Mouse (Mus musculus): Measurements from ENCODE around the gene Eya4. TPM values are rescaled to one million over a fixed set of nuclear protein-coding genes. Genes with fewer than 3 reads are reported as not detected.

The Eya4 gene
- polyA plus RNA-seq, 1 experiment from 2014 or later, result 1.3 TPM

DNA sequence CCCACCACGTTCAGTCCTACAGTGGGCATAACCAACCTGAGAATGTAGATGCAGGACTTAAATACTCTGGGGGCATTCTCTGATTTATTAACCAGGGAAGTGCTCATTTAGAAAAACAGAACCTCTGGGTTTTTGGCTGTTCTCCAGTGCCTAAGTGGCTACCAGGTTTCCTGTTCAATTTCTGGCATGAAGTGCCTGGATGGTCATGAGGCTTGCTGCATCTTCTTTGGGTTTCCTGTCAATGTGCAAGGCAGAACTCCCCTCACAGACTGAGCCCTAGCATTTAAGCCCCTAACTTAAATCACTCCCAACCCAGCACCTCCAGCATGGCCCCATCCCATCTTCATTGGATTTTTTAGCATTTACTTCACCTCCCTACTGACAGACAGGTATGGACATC lies 13.3 kb downstream of the Eya4 start:
- no peak overlapping the region for H3K4me2 ChIP-seq (ENCODE audit: low read depth, low read length)
- H3K4me1 ChIP-seq (ENCODE audit: control insufficient read depth, insufficient read depth, low read length), result no peaks in the 10 kb centered on the region
- H3K9ac ChIP-seq (ENCODE audit: low read length), result no peak overlapping the region
- 66% methylated on average over 1 of the region's 1 CpGs for WGBS
- no peak overlapping the region for H3K27ac ChIP-seq (ENCODE audit: low read length)
- no peaks in the 10 kb centered on the region for H3K36me3 ChIP-seq (ENCODE audit: control insufficient read depth, insufficient read depth, low read length)
- no peaks in the 10 kb centered on the region for H3K27me3 ChIP-seq (ENCODE audit: control insufficient read depth, insufficient read depth, low read length)
- no peaks in the 10 kb centered on the region for H3K9me3 ChIP-seq (replicated peaks; ENCODE audit: control insufficient read depth, low read length)
- ATAC-seq (ENCODE audit: insufficient read depth, low FRiP score), result no peak
- no peak overlapping the region for H3K4me3 ChIP-seq (replicated peaks; ENCODE audit: low read length)

DNA sequence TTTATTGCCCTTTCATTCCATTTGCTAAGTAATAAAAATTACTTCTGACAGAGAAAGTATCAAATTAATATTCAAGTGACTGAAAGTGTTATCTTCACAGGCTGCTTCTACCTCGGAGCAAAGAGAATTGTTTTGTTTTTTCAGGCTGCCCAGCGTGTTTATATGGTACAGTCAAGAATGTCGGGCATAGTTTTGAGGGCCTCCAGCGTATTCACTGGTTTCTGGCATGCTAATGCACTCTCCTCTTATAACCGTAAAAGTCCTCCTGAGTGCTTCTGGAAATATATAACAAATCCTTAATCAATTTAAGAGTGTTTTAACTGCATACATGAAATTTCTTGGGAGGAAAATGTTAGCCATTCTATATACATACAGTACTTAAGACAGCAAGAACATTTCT lies 17.8 kb downstream of the Eya4 start:
- H3K4me3 ChIP-seq (replicated peaks; ENCODE audit: low read length), result no peak overlapping the region
- no peaks in the 10 kb centered on the region for H3K27me3 ChIP-seq (ENCODE audit: control insufficient read depth, insufficient read depth, low read length)
- ATAC-seq (ENCODE audit: insufficient read depth, low FRiP score), result no peak
- no peaks in the 10 kb centered on the region for H3K36me3 ChIP-seq (ENCODE audit: control insufficient read depth, insufficient read depth, low read length)
- H3K9ac ChIP-seq (ENCODE audit: low read length), result no peak overlapping the region
- H3K27ac ChIP-seq (ENCODE audit: low read length), result no peak overlapping the region
- WGBS, result 47% methylated on average over 5 of the region's 5 CpGs
- H3K9me3 ChIP-seq (replicated peaks; ENCODE audit: control insufficient read depth, low read length), result no peaks in the 10 kb centered on the region
- H3K4me2 ChIP-seq (ENCODE audit: low read depth, low read length), result no peak overlapping the region
- H3K4me1 ChIP-seq (ENCODE audit: control insufficient read depth, insufficient read depth, low read length), result no peaks in the 10 kb centered on the region

DNA sequence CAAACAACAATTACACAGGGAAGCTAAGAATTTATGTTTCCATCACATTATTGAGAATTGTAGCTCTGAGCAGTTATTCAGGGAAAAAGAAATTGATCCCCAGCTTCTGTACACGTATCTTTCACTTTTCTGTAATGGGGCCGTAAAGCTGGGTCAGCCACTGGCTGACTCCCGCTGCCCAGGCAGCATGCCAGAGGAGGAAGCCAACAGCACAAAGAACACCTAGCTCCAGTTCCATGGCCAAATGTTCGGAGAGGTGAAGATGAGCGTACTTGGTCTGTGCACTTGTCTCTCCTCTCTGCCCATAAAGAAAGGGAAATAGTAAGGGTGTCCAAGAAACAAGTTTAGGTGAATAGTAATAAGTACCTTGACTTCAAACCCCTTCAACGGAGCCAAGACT lies 22.9 kb downstream of the Eya4 start:
- 86% methylated on average over 6 of the region's 6 CpGs for WGBS
- no peak overlapping the region for H3K9ac ChIP-seq (ENCODE audit: low read length)
- H3K36me3 ChIP-seq (ENCODE audit: control insufficient read depth, insufficient read depth, low read length), result no peaks in the 10 kb centered on the region

DNA sequence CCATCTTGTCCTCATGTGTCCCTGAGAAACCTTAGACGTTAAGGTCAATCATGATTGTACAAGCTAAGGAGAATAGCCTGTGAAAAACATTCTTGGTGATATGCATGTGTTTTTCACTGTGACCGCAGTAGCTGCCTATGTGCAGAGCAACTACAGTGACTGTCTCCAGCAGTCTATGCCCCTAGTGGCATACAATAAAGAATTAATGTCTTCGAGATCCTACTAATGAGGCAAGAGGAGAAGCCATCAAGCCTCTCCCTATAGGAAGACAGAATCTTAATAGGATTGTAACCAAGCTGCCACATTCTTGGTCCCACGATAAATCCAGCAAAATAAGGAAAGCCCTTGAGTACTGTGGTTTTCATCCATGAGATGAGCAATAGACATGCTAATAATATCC lies 28.3 kb downstream of the Eya4 start:
- no peaks in the 10 kb centered on the region for H3K27me3 ChIP-seq (ENCODE audit: control insufficient read depth, insufficient read depth, low read length)
- no peaks in the 10 kb centered on the region for H3K4me1 ChIP-seq (ENCODE audit: control insufficient read depth, insufficient read depth, low read length)
- no peaks in the 10 kb centered on the region for H3K9me3 ChIP-seq (replicated peaks; ENCODE audit: control insufficient read depth, low read length)
- ATAC-seq (ENCODE audit: insufficient read depth, low FRiP score), result no peak
- no peak overlapping the region for H3K4me3 ChIP-seq (replicated peaks; ENCODE audit: low read length)
- no peak overlapping the region for H3K9ac ChIP-seq (ENCODE audit: low read length)
- H3K27ac ChIP-seq (ENCODE audit: low read length), result no peak overlapping the region
- WGBS, result 86% methylated on average over 4 of the region's 4 CpGs
- H3K4me2 ChIP-seq (ENCODE audit: low read depth, low read length), result no peak overlapping the region
- H3K36me3 ChIP-seq (ENCODE audit: control insufficient read depth, insufficient read depth, low read length), result no peaks in the 10 kb centered on the region

More for the DNA sequence above, 22.9 kb downstream of the Eya4 start:
- Histone ChIP-seq H3K27me3 (ENCODE audit: control insufficient read depth, insufficient read depth, low read length) (no peaks in the 10 kb centered on the region), H3K9me3 (replicated peaks; ENCODE audit: control insufficient read depth, low read length) (no peaks in the 10 kb centered on the region), H3K27ac (ENCODE audit: low read length) (no peak overlapping the region), H3K4me1 (ENCODE audit: control insufficient read depth, insufficient read depth, low read length) (no peaks in the 10 kb centered on the region), H3K4me3 (replicated peaks; ENCODE audit: low read length) (no peak overlapping the region), H3K4me2 (ENCODE audit: low read depth, low read length) (no peak overlapping the region)
- ATAC-seq (ENCODE audit: insufficient read depth, low FRiP score), result no peak

DNA sequence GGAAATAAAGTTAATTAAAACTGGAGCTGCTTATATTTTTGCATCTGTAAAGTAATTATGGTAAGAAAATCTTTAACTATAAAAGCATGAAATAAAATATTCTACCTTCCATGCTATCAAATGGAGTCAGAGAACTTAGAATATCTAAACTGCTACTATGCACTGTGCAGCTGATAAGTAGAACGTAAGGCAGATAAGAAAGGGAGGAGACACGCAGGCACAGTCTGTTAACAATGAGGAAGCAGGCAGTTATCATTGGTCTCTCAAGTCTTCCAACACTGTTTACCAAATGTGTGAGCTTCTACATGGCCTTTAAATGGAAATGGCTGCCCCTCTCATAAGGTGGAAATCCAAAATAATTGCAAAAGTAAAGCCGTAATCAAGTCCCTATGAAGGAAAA lies 55.0 kb downstream of the Eya4 start:
- no peaks in the 10 kb centered on the region for H3K9me3 ChIP-seq (replicated peaks; ENCODE audit: control insufficient read depth, low read length)
- H3K36me3 ChIP-seq (ENCODE audit: control insufficient read depth, insufficient read depth, low read length), result no peaks in the 10 kb centered on the region
- no peaks in the 10 kb centered on the region; the same call in 1 of the 2 replicates for H3K4me1 ChIP-seq (ENCODE audit: control insufficient read depth, insufficient read depth, low read length)
- no peaks in the 10 kb centered on the region for H3K27me3 ChIP-seq (ENCODE audit: control insufficient read depth, insufficient read depth, low read length)
- ATAC-seq (ENCODE audit: insufficient read depth, low FRiP score), result no peak
- no peak overlapping the region for H3K27ac ChIP-seq (ENCODE audit: low read length)
- no peak overlapping the region for H3K4me2 ChIP-seq (ENCODE audit: low read depth, low read length)
- 65% methylated on average over 3 of the region's 3 CpGs for WGBS
- no peak overlapping the region for H3K4me3 ChIP-seq (replicated peaks; ENCODE audit: low read length)
- no peak overlapping the region for H3K9ac ChIP-seq (ENCODE audit: low read length)

DNA sequence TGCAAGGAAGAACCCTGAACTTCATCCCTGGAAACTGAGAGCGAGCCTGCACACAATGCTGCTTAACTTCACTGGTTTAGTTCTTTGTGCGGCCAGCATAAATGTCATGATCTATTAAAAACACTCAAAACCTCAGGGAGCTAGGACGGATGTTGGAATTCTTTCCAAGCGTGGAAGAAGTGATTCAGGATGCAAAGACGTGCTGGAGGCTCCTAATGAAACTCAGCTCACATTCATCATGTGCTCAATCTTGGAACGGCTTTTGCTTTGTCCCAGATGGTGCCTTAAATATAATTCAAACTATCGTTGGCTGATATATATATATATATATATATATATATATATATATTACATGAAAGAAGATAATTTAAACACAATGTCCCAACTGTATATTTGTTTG lies 58.1 kb downstream of the Eya4 start:
- Histone ChIP-seq H3K4me2 (ENCODE audit: low read depth, low read length) (no peak overlapping the region), H3K4me1 (ENCODE audit: control insufficient read depth, insufficient read depth, low read length) (no peaks in the 10 kb centered on the region; the same call in 1 of the 2 replicates), H3K27ac (ENCODE audit: low read length) (no peak overlapping the region), H3K36me3 (ENCODE audit: control insufficient read depth, insufficient read depth, low read length) (no peaks in the 10 kb centered on the region), H3K9ac (ENCODE audit: low read length) (no peak overlapping the region), H3K27me3 (ENCODE audit: control insufficient read depth, insufficient read depth, low read length) (no peaks in the 10 kb centered on the region), H3K9me3 (replicated peaks; ENCODE audit: control insufficient read depth, low read length) (no peaks in the 10 kb centered on the region), H3K4me3 (replicated peaks; ENCODE audit: low read length) (no peak overlapping the region)
- WGBS, result 48% methylated on average over 7 of the region's 7 CpGs
- ATAC-seq (ENCODE audit: insufficient read depth, low FRiP score), result peak; percentile 50; the same call in 1 of the 2 replicates

DNA sequence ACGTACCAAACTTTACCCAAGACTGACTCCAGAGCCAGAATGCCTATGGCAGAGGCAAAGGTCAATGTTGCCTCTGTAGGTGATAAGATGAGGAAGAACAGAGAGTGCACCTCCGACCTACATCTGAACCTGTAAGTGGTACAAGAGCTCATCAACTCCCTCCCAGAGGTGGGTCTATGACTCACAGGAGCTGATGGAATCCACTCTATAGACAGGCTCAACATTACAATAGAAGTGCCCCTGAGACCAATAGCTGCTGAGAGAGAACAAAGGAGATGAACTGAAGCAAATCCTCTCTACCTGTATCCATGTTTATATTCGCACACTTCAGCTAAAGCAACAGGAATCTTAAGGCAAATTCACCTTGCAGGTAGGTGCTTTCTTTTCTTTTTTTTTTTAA lies 73.2 kb downstream of the Eya4 start:
- no peak for ATAC-seq (ENCODE audit: insufficient read depth, low FRiP score)
- Histone ChIP-seq H3K9me3 (replicated peaks; ENCODE audit: control insufficient read depth, low read length) (no peaks in the 10 kb centered on the region), H3K4me3 (replicated peaks; ENCODE audit: low read length) (no peak overlapping the region), H3K36me3 (ENCODE audit: control insufficient read depth, insufficient read depth, low read length) (no peaks in the 10 kb centered on the region), H3K27ac (ENCODE audit: low read length) (no peak overlapping the region), H3K4me2 (ENCODE audit: low read depth, low read length) (no peak overlapping the region), H3K9ac (ENCODE audit: low read length) (no peak overlapping the region), H3K27me3 (ENCODE audit: control insufficient read depth, insufficient read depth, low read length) (no peaks in the 10 kb centered on the region), H3K4me1 (ENCODE audit: control insufficient read depth, insufficient read depth, low read length) (no peaks in the 10 kb centered on the region)
- WGBS, result 85% methylated on average over 3 of the region's 3 CpGs

DNA sequence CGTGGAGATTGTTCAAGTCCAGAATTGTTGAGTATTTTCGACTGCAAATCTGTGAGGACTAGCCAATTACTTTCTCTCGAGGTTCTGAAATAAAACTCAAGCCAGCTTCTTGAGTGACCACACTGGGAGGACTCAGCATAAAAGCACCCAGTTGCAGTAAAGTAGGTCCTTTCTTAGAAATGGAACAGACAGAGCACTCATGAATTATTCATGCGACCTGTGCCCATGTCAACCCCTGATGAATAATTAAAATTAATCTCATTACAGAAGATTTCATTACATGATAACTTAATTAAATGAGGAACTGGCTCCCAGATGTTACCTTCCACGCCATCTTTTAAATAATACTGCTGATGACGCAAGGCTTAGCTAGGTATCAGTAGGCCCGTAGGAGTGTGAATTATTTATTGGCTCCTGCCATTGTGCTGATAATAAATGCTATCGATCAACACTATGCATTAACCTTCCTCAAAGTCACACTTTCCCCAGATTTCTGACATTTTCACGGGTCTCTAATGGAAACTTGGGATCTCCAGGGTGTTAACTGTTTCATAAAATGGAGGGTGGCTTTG lies 79.5 kb downstream of the Eya4 start:
- no peak overlapping the region for H3K27ac ChIP-seq (ENCODE audit: low read length)
- H3K4me2 ChIP-seq (ENCODE audit: low read depth, low read length), result no peak overlapping the region
- no peak overlapping the region for H3K4me3 ChIP-seq (replicated peaks; ENCODE audit: low read length)
- WGBS, result 77% methylated on average over 9 of the region's 9 CpGs
- H3K9ac ChIP-seq (ENCODE audit: low read length), result no peak overlapping the region
- no peaks in the 10 kb centered on the region for H3K4me1 ChIP-seq (ENCODE audit: control insufficient read depth, insufficient read depth, low read length)
- no peaks in the 10 kb centered on the region for H3K9me3 ChIP-seq (replicated peaks; ENCODE audit: control insufficient read depth, low read length)
- H3K36me3 ChIP-seq (ENCODE audit: control insufficient read depth, insufficient read depth, low read length), result no peaks in the 10 kb centered on the region
- no peaks in the 10 kb centered on the region for H3K27me3 ChIP-seq (ENCODE audit: control insufficient read depth, insufficient read depth, low read length)
- ATAC-seq (ENCODE audit: insufficient read depth, low FRiP score), result no peak

DNA sequence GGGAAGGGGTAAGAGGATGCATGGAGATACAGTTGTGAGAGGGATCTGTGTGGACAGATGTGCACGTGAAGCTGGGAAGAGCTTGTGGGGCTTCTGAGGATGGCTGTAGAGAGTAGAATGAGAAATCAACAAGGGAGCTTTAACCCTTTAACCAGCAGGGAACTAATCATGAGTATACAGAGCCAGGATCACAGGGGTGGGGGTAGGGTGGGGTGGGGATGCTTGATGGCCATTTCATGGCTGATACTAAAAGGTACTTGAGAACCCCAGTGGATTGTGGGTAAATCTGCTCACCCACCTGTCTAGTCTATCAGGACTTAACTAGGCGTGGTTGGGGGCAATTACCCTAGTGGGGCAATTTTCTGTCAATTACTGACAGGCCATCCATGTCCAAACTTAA lies 80.1 kb downstream of the Eya4 start:
- H3K9ac ChIP-seq (ENCODE audit: low read length), result no peak overlapping the region
- H3K27ac ChIP-seq (ENCODE audit: low read length), result no peak overlapping the region
- H3K4me2 ChIP-seq (ENCODE audit: low read depth, low read length), result no peak overlapping the region
- H3K4me1 ChIP-seq (ENCODE audit: control insufficient read depth, insufficient read depth, low read length), result no peaks in the 10 kb centered on the region
- no peaks in the 10 kb centered on the region for H3K36me3 ChIP-seq (ENCODE audit: control insufficient read depth, insufficient read depth, low read length)
- ATAC-seq (ENCODE audit: insufficient read depth, low FRiP score), result no peak
- no peak overlapping the region for H3K4me3 ChIP-seq (replicated peaks; ENCODE audit: low read length)
- no peaks in the 10 kb centered on the region for H3K27me3 ChIP-seq (ENCODE audit: control insufficient read depth, insufficient read depth, low read length)
- 80% methylated on average over 2 of the region's 2 CpGs for WGBS
- H3K9me3 ChIP-seq (replicated peaks; ENCODE audit: control insufficient read depth, low read length), result no peaks in the 10 kb centered on the region

DNA sequence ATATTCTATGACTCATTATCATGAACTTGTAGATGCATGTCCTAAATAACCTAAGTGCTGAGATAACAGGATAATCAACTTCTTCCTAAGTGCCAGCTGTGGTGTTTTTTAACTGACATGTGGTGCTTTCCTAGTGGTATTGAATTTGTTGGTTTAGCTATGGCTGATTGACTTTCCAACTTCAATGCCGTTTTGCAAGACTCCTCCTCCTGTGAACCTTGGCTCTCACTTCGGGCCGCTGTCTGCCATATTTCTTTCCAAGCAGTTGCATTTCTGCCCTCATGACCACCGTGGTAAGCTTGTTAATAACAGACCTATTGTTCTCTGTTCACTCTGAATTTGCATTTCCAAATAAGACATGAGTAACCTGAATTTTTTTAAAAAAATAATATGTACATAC lies 98.4 kb downstream of the Eya4 start:
- H3K9ac ChIP-seq (ENCODE audit: low read length), result no peak overlapping the region
- no peak for ATAC-seq (ENCODE audit: insufficient read depth, low FRiP score)

More for the DNA sequence above, 98.4 kb downstream of the Eya4 start:
- H3K27me3 ChIP-seq (ENCODE audit: control insufficient read depth, insufficient read depth, low read length), result no peaks in the 10 kb centered on the region
- WGBS, result 67% methylated on average over 4 of the region's 4 CpGs
- no peak overlapping the region for H3K4me2 ChIP-seq (ENCODE audit: low read depth, low read length)
- no peaks in the 10 kb centered on the region for H3K9me3 ChIP-seq (replicated peaks; ENCODE audit: control insufficient read depth, low read length)
- no peak overlapping the region for H3K4me3 ChIP-seq (replicated peaks; ENCODE audit: low read length)
- no peaks in the 10 kb centered on the region for H3K4me1 ChIP-seq (ENCODE audit: control insufficient read depth, insufficient read depth, low read length)
- no peaks in the 10 kb centered on the region for H3K36me3 ChIP-seq (ENCODE audit: control insufficient read depth, insufficient read depth, low read length)
- H3K27ac ChIP-seq (ENCODE audit: low read length), result no peak overlapping the region
